Mouse (Mus musculus): Measurements from ENCODE around the gene Olfr385.
"Not testable (repeated sequence)": the region's sequence is repeated elsewhere in the genome, so short reads cannot be mapped to it uniquely, and the experiment has no call there.

The Olfr385 gene

DNA sequence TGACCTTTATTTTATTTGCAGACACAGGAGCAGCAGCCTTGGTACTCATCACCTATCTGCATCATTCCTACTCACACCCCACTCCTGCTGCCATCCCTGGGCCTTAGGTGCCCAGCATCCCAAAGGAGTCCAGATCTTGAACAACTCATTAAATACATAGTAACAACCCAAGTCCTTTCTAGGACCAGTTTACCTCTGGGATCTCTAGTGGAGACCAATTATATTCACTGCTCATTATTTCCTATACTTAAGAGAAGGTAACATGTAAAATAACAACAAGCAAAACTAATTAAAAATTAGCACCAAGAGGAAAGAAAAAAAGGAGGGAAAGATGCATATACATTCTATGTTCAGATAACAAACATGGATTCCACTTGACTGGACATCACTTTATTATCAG, at the start of gene Olfr385:
Olfr385 (minus strand) TSS at position 101 of the 400 bp plus-strand sequence.
- DNase-seq (ENCODE audit: low spot score in 2 of 2): no peak

DNA sequence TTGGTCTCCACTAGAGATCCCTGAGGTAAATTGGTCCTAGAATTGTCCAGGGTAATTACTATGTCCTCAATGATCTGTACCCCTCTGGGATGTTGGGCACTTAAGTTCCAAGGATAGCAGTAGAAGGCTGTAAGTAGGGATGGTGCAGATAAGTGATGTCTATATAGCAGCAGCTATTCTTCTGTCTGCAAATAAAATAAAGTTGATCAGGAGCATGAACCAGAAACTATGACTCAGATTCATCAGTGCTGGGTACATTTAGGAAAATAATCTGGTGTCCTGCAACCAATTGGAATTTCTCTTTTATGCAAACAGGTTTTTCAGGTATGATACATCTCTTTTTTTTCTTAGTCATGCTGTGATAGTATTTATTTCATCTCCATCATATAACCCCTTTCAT, 5.5 kb upstream of the Olfr385 start, which contains the start of gene Olfr384:
Olfr384 (plus strand) TSS at position 301 of the 400 bp plus-strand sequence.
- DNase-seq (ENCODE audit: low spot score in 2 of 2): no peak

DNA sequence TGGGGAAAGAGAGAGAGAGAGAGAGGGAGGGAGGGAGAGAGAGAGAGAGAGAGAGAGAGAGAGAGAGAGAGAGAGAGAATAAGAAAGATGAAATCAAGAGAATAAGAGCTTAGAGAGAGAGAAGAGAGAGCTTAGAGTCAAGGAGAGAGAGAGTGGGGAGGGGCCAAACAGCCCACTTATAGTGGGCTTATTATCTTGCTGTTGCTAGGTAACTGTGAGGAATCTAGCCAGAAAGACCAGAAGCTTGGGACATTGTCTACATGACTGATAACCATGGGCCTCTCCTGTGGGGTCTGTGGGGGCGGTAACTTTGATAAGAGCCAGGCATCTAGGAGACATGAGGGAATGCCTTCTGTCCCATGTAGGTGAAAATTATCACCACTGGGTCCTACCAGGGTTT, 9.6 kb downstream of the Olfr385 start:
- not testable (repeated sequence) for DNase-seq (ENCODE audit: low spot score in 2 of 2)

DNA sequence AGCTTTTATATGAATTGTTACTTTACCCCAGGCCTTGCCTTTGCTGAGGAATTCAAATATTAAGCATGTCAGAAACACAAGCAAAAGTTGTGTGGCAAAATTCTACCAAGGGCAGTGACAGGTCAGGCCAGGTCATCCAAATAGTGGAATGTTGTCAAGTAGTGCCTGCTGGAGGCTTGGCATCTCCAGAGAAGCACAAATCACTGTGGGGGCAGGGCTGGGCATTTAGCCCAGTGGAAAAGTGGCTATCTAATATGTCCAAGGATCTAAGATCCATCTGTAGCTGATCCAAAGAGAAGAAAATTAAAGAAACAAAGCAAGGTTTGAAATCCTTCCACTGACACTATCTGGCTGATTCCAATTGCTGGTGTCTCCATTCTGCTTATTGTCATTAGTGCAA, 12.9 kb downstream of the Olfr385 start:
- DNase-seq (ENCODE audit: low spot score in 2 of 2): no peak
